Mouse (Mus musculus) intestine, postnatal 0 days (tissue): ENCODE measurements around the gene Gm10778. TPM values are rescaled to one million over a fixed set of nuclear protein-coding genes. Genes with fewer than 3 reads are reported as not detected.

Experiments
- ATAC-seq: fragments of 200-750 bp; cut with Nextera tagmentation; 2 replicates; pipeline ENCODE4 v1.8.0; 2017; ENCODE audit warnings: mild to moderate bottlenecking, moderate TSS enrichment, moderate library complexity
- H3K27ac ChIP-seq: fragments of 300-500 bp; sonication (generic); 2 replicates; pipeline ENCODE4 v1.5.1; 2014; ENCODE audit warnings: mild to moderate bottlenecking, low read depth, low read length, moderate library complexity
- H3K27me3 ChIP-seq: fragments of 300-500 bp; sonication (generic); replicated peaks from 2 replicates; pipeline ENCODE4 v1.6.1; 2014; ENCODE audit warnings: low read length, mixed read lengths; ENCODE audit not compliant: control insufficient read depth, insufficient read depth
- H3K36me3 ChIP-seq: fragments of 300-500 bp; sonication (generic); 2 replicates; pipeline ENCODE4 v1.6.1; 2014; ENCODE audit warnings: mild to moderate bottlenecking, moderate library complexity; ENCODE audit not compliant: control insufficient read depth, insufficient read depth
- H3K4me1 ChIP-seq: fragments of 300-500 bp; sonication (generic); replicated peaks from 2 replicates; pipeline ENCODE4 v1.6.1; 2014; ENCODE audit warnings: antibody characterized with exemption, low read length, mixed read lengths; ENCODE audit not compliant: control insufficient read depth, insufficient read depth
- H3K4me2 ChIP-seq: fragments of 300-500 bp; sonication (generic); replicated peaks from 2 replicates; pipeline ENCODE4 v1.6.1; 2014; ENCODE audit warnings: low read depth, mild to moderate bottlenecking, moderate library complexity
- H3K4me3 ChIP-seq: fragments of 300-500 bp; sonication (generic); 2 replicates; pipeline ENCODE4 v1.5.1; 2014; ENCODE audit warnings: low read depth, low read length
- H3K9ac ChIP-seq: fragments of 300-500 bp; sonication (generic); 2 replicates; pipeline ENCODE4 v1.6.1; 2014; ENCODE audit warnings: mild to moderate bottlenecking, low read depth, low read length
- H3K9me3 ChIP-seq: fragments of 300-500 bp; sonication (generic); 2 replicates; pipeline ENCODE4 v1.6.1; 2016; ENCODE audit warnings: mixed run types; ENCODE audit not compliant: control insufficient read depth
- CTCF ChIP-seq: sonication (generic); IDR thresholded peaks from 2 replicates; pipeline ENCODE4 v1.5.1; 2016; ENCODE audit warnings: low read depth, mild to moderate bottlenecking, control low read depth, antibody characterized with exemption, moderate library complexity
- WGBS: fragments of 180-500 bp; shearing (Covaris S2); extraction: QIAGEN DNeasy Blood & Tissue Kit; methylation state at CpG from one replicate; pipeline ENCODE4 v1.1.7; 2014; 5-methylcytosine and 5-hydroxymethylcytosine counted together
- polyA plus RNA-seq: library from polyadenylated mRNA; unstranded; fragments of >200 nt; fragmentation: Nextera tagmentation; extraction: Ambion mirVana; gene quantifications from 2 replicates; pipeline ENCODE4 v1.2.1, GENCODE M21; 2015

Gm10778 gene
- polyA plus RNA-seq, 1 experiment from 2014 or later = 1.6 TPM

DNA sequence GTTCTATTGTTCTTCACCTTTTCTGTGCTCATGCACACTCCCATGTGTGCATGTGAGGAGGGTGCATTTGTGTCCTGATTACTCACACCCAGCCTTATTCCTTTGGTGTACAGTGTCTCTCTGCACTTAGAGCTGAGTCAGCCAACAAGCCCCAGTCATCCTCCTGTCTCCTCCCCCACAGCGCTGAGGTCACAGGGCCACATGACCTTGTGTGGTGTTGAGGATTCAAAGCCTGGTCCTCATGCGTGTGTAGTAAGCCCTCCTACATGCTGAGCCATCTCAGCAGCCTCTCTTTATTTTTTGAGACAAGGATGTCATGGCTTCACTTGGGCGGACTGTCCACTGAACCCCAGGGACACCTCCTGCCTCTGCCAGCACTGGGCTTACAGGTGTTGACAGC is 36.1 kb upstream of the Gm10778 start:
- ATAC-seq = no peak
- Histone ChIP-seq H3K4me3 (no peak overlapping the region), H3K9me3 (peaks cover 3% of the 10 kb centered on the region; the same call in 1 of the 2 replicates), H3K4me1 (no peaks in the 10 kb centered on the region), H3K36me3 (no peaks in the 10 kb centered on the region), H3K27ac (no peak overlapping the region), H3K4me2 (no peak overlapping the region), H3K9ac (no peak overlapping the region), H3K27me3 (no peaks in the 10 kb centered on the region)
- no peak for TF ChIP-seq CTCF
- 69% methylated on average over 3 of the region's 3 CpGs for WGBS

GRCm38 (mm10) chr10:81615486-81615885 is 33.4 kb upstream of the Gm10778 start:
- H3K27me3 ChIP-seq = no peaks in the 10 kb centered on the region
- ATAC-seq = no peak
- peaks cover 3% of the 10 kb centered on the region; the same call in 1 of the 2 replicates for H3K9me3 ChIP-seq
- no peak overlapping the region for H3K4me2 ChIP-seq
- no peak overlapping the region for H3K27ac ChIP-seq
- no peak for TF ChIP-seq CTCF
- H3K9ac ChIP-seq = no peak overlapping the region
- 75% methylated on average over 6 of the region's 6 CpGs for WGBS
- H3K4me1 ChIP-seq = no peaks in the 10 kb centered on the region
- no peak overlapping the region for H3K4me3 ChIP-seq
- H3K36me3 ChIP-seq = no peaks in the 10 kb centered on the region

GRCm38 (mm10) chr10:81619976-81620375 is 28.9 kb upstream of the Gm10778 start:
- Histone ChIP-seq H3K4me1 (no peaks in the 10 kb centered on the region), H3K27ac (no peak overlapping the region), H3K4me3 (no peak overlapping the region), H3K9ac (no peak overlapping the region), H3K4me2 (no peak overlapping the region), H3K36me3 (peaks cover 21% of the 10 kb centered on the region), H3K27me3 (no peaks in the 10 kb centered on the region), H3K9me3 (no peaks in the 10 kb centered on the region)
- whole genome bisulfite sequencing = 66% methylated on average over 5 of the region's 5 CpGs
- TF ChIP-seq CTCF = no peak
- no peak for ATAC-seq

DNA sequence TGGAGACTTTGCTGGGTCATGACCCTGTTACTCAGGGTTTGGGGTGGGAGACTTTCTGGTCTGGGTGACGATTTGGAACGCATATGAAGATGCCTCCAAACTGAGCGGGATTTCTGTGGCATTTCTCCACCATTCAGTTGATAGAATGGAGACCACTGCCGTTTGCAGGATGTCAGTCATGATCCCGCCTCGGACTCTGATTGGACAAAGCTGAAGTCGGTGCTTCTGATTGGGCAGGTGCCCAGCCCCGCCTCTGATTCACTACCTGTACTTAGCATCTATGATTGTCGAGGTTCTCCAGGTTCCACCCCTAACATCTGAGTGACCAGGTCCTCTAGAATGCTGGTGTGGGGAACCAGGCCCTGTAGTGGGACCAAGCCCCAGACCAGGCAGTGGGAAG is 28.1 kb upstream of the Gm10778 start:
- WGBS = 60% methylated on average over 9 of the region's 9 CpGs
- H3K36me3 ChIP-seq = peaks cover 23% of the 10 kb centered on the region

GRCm38 (mm10) chr10:81623441-81623840 is 25.4 kb upstream of the Gm10778 start:
- H3K9ac ChIP-seq = no peak overlapping the region
- no peaks in the 10 kb centered on the region for H3K27me3 ChIP-seq
- no peak for ATAC-seq
- H3K4me1 ChIP-seq = peaks cover 8% of the 10 kb centered on the region; the same call in 1 of the 2 replicates
- H3K27ac ChIP-seq = no peak overlapping the region
- no peak overlapping the region for H3K4me2 ChIP-seq
- no peaks in the 10 kb centered on the region for H3K9me3 ChIP-seq
- WGBS = 47% methylated on average over 8 of the region's 8 CpGs
- no peak overlapping the region for H3K4me3 ChIP-seq
- no peak for TF ChIP-seq CTCF
- H3K36me3 ChIP-seq = peaks cover 23% of the 10 kb centered on the region

More for the DNA sequence above, 28.1 kb upstream of the Gm10778 start:
- TF ChIP-seq CTCF = no peak
- H3K27me3 ChIP-seq = no peaks in the 10 kb centered on the region
- H3K4me2 ChIP-seq = no peak overlapping the region
- H3K9me3 ChIP-seq = no peaks in the 10 kb centered on the region
- H3K27ac ChIP-seq = no peak overlapping the region
- no peak overlapping the region for H3K4me3 ChIP-seq
- H3K9ac ChIP-seq = no peak overlapping the region
- ATAC-seq = no peak
- no peaks in the 10 kb centered on the region for H3K4me1 ChIP-seq

DNA sequence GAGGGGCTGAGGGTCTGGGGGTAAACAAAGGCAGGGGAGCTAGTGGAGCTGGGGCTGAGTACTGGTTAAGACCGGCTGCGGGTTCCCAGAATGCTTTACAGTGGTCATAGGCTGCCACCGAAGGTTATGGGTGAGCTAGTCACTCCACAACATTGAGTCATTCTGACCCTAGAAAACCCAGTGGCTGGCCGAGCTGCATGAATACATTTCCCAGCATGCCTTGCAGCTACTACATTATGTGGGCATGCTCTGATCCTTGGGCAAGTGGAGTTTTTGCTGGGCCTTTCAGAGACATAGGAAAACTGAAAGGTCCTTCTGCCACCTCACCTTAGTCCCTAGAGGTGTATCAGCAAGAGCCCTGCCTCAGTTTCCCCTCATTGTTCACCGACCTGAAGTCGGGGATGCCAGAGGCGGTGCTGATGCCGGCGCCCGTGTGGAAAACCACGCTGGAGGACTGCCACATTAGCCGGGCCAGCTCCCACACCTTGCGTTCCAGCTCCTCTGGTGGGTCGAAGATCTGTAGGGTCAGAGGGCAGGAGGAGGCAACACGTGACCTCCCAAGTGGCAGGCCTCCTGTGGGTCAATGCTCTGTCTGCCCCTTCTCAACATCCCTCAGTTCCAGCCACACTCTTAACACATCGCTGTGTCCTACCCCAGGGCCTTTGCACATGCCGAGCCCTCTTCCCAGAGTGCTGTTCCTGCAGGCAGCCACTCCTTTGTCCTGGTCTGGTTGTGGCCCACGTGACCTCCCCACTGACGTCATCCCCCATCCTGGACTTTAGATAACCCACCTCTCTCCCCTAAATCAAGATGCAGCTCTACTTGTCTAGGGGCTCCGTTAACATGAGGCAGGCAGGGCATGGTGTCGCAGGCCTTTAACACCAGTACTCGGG is 22.5 kb upstream of the Gm10778 start:
- Histone ChIP-seq H3K4me1 (peaks cover 8% of the 10 kb centered on the region; the same call in 1 of the 2 replicates), H3K27me3 (no peaks in the 10 kb centered on the region), H3K4me2 (peak overlapping the region; percentile 83), H3K9ac (peak overlapping the region; percentile 62), H3K27ac (peak overlapping the region; percentile 91; the same call in 1 of the 2 replicates), H3K36me3 (peaks cover 23% of the 10 kb centered on the region), H3K9me3 (no peaks in the 10 kb centered on the region), H3K4me3 (peak overlapping the region; percentile 72)
- TF ChIP-seq CTCF = no peak
- peak; percentile 4 for ATAC-seq
- WGBS = 83% methylated on average over 22 of the region's 22 CpGs
